Comparison of ENCODE assay signal across 8 mouse cellular contexts in genomic region chr7:16313481-16314220, GRCm38 (mm10). TPM values are rescaled to one million over a fixed set of nuclear protein-coding genes. Genes with fewer than 3 reads are reported as not detected.
DNase-seq lines count a peak whose midpoint lies in the region; ATAC-seq and TF ChIP-seq lines count a peak whose summit lies in the region.

No protein-coding gene starts in this region.

- H3K4me1 ChIP-seq in heart, embryonic 12.5 days (replicated peaks), result peaks cover 49% of the 10 kb centered on the region
- peaks cover 40% of the 10 kb centered on the region for H3K4me1 ChIP-seq in kidney, embryonic 16.5 days (ENCODE audit: insufficient read depth, low read length)
- H3K4me1 ChIP-seq in liver, embryonic 14.5 days (replicated peaks; ENCODE audit: control insufficient read depth in 2 of 2, insufficient read depth in 2 of 2, low read length in 1 of 2), result peaks cover 40 to 42% of the 10 kb centered on the region in 2 experiments
- peaks cover 54% of the 10 kb centered on the region for H3K4me1 ChIP-seq in stomach, embryonic 15.5 days

- ATAC-seq in erythroblast, adult 5-6 weeks (replicated peaks; ENCODE audit: low FRiP score, poor library complexity, severe bottlenecking), result peak; percentile 52
- ATAC-seq in heart, embryonic 12.5 days (ENCODE audit: insufficient number of reproducible peaks, low FRiP score), result peak; percentile 72
- peak; percentile 66 for ATAC-seq in kidney, embryonic 16.5 days (ENCODE audit: low FRiP score, low TSS enrichment)
- ATAC-seq in liver, embryonic 14.5 days (ENCODE audit: insufficient read depth), result peak; percentile 74
- ATAC-seq in stomach, embryonic 15.5 days (ENCODE audit: insufficient read depth, low FRiP score, low read depth), result peak; percentile 72

- H3K27ac ChIP-seq in heart, embryonic 12.5 days (ENCODE audit: poor library complexity, severe bottlenecking), result peak overlapping the region; percentile 100
- peak overlapping the region; percentile 97 for H3K27ac ChIP-seq in kidney, embryonic 16.5 days (ENCODE audit: low read length)
- H3K27ac ChIP-seq in liver, embryonic 14.5 days, result peak overlapping the region; percentile 91
- H3K27ac ChIP-seq in stomach, embryonic 15.5 days, result peak overlapping the region; percentile 97

- peak overlapping the region; percentile 98 for H3K4me2 ChIP-seq in heart, embryonic 12.5 days
- H3K4me2 ChIP-seq in kidney, embryonic 16.5 days (replicated peaks; ENCODE audit: low read depth, low read length), result peak overlapping the region; percentile 100
- peak overlapping the region; percentile 99 for H3K4me2 ChIP-seq in liver, embryonic 14.5 days (ENCODE audit: low read depth)
- H3K4me2 ChIP-seq in stomach, embryonic 15.5 days, result peak overlapping the region; percentile 99

- peak; percentile 86 for DNase-seq in CD4-positive helper T cell, adult 2 months (ENCODE audit: low read depth, low spot score)
- DNase-seq in brain, adult 2 months (ENCODE audit: low read depth, low spot score), result peak; percentile 86
- peak in 1 of 3 experiments; percentile 70 for DNase-seq in liver, embryonic 14.5 days (ENCODE audit: low read depth in 3 of 3, low spot score in 3 of 3)
- peak; percentile 83 to 84 for DNase-seq in natural killer cell, adult 2 months (ENCODE audit: low spot score in 2 of 2)

- TF ChIP-seq CTCF in liver, embryonic 14.5 days (IDR thresholded peaks at IDR 0.05; ENCODE audit: low read depth), result peak; percentile 35; the same call in 1 of the 2 replicates

- under 1% methylated on average over 64 of the region's 66 CpGs for WGBS in heart, embryonic 12.5 days
- 0% methylated on average over 53 of the region's 66 CpGs for WGBS in kidney, embryonic 16.5 days
- 0% methylated on average over 66 of the region's 66 CpGs for WGBS in liver, embryonic 14.5 days (ENCODE audit: insufficient replicate concordance)
- 1% methylated on average over 65 of the region's 66 CpGs for WGBS in stomach, embryonic 15.5 days

- H3K4me3 ChIP-seq in heart, embryonic 12.5 days, result peak overlapping the region; percentile 76
- H3K4me3 ChIP-seq in kidney, embryonic 16.5 days (ENCODE audit: low read length), result peak overlapping the region; percentile 89
- H3K4me3 ChIP-seq in liver, embryonic 14.5 days (ENCODE audit: insufficient read depth in 1 of 2, low read depth in 2 of 2, low read length in 2 of 2), result peak overlapping the region; percentile 89 to 92
- peak overlapping the region; percentile 74 for H3K4me3 ChIP-seq in stomach, embryonic 15.5 days (replicated peaks)

- no peak; the same call in 1 of the 2 replicates for TF ChIP-seq EP300 in liver, embryonic 14.5 days (IDR thresholded peaks at IDR 0.05; ENCODE audit: low read depth)

- no peaks in the 10 kb centered on the region for H3K9me3 ChIP-seq in heart, embryonic 12.5 days (replicated peaks)
- H3K9me3 ChIP-seq in kidney, embryonic 16.5 days (ENCODE audit: low read length), result no peaks in the 10 kb centered on the region
- H3K9me3 ChIP-seq in liver, embryonic 14.5 days (ENCODE audit: control insufficient read depth, low read length), result no peaks in the 10 kb centered on the region
- H3K9me3 ChIP-seq in stomach, embryonic 15.5 days, result no peaks in the 10 kb centered on the region

- H3K36me3 ChIP-seq in heart, embryonic 12.5 days, result peaks cover 17% of the 10 kb centered on the region
- H3K36me3 ChIP-seq in kidney, embryonic 16.5 days (ENCODE audit: insufficient read depth, low read length), result no peaks in the 10 kb centered on the region
- no peaks in the 10 kb centered on the region; the same call in 1 of the 2 replicates for H3K36me3 ChIP-seq in liver, embryonic 14.5 days (replicated peaks; ENCODE audit: control insufficient read depth, insufficient read depth, low read depth)
- no peaks in the 10 kb centered on the region for H3K36me3 ChIP-seq in stomach, embryonic 15.5 days

- peak overlapping the region; percentile 96 for H3K9ac ChIP-seq in heart, embryonic 12.5 days
- peak overlapping the region; percentile 93 for H3K9ac ChIP-seq in kidney, embryonic 16.5 days (replicated peaks; ENCODE audit: low read length)
- H3K9ac ChIP-seq in liver, embryonic 14.5 days (replicated peaks), result peak overlapping the region; percentile 98
- H3K9ac ChIP-seq in stomach, embryonic 15.5 days, result peak overlapping the region; percentile 82

- no peaks in the 10 kb centered on the region for H3K27me3 ChIP-seq in heart, embryonic 12.5 days (replicated peaks)
- H3K27me3 ChIP-seq in kidney, embryonic 16.5 days (ENCODE audit: insufficient read depth, low read length), result no peaks in the 10 kb centered on the region
- peaks cover 10% of the 10 kb centered on the region for H3K27me3 ChIP-seq in liver, embryonic 14.5 days (ENCODE audit: control insufficient read depth, insufficient read depth, low read length)
- no peaks in the 10 kb centered on the region for H3K27me3 ChIP-seq in stomach, embryonic 15.5 days (replicated peaks)

RNA-seq across cellular contexts. Expression of gene Bbc3, which starts 5.5 kb away (rescaled TPM):
- total RNA-seq in erythroblast, adult 5-6 weeks (2015; ENCODE audit: low replicate concordance), result 2.3 TPM in 1 of 2 replicates, not detected in the other
- total RNA-seq in erythroblast, adult 5-6 weeks (2017; ENCODE audit: low replicate concordance), result 1.5 and 7.5 TPM in 2 replicates
- polyA plus RNA-seq in heart, embryonic 12.5 days (2016; fragmentation: Nextera tagmentation; extraction: Ambion mirVana), result 9.8 and 10.4 TPM in 2 replicates
- polyA plus RNA-seq in kidney, embryonic 16.5 days (2015; fragmentation: Nextera tagmentation; extraction: Ambion mirVana), result 12.6 and 14.2 TPM in 2 replicates
- polyA plus RNA-seq in liver, embryonic 14.5 days (2012; rRNA removed), result 3.2 and 3.8 TPM in 2 replicates
- 2.0 and 3.3 TPM in 2 replicates for polyA plus RNA-seq in liver, embryonic 14.5 days (2014; fragmentation: Nextera tagmentation; extraction: Ambion mirVana)
- polyA plus RNA-seq in stomach, embryonic 15.5 days (2015; fragmentation: Nextera tagmentation; extraction: Ambion mirVana), result 6.7 and 7.4 TPM in 2 replicates

RNA-seq across cellular contexts. Expression of gene Ccdc9, which starts 27.1 kb away (rescaled TPM):
- 2.5 and 9.4 TPM in 2 replicates for total RNA-seq in erythroblast, adult 5-6 weeks (2015; ENCODE audit: low replicate concordance)
- 17.7 and 30.0 TPM in 2 replicates for total RNA-seq in erythroblast, adult 5-6 weeks (2017; ENCODE audit: low replicate concordance)
- polyA plus RNA-seq in heart, embryonic 12.5 days (2016; fragmentation: Nextera tagmentation; extraction: Ambion mirVana), result 24.3 and 31.2 TPM in 2 replicates
- 30.9 and 31.2 TPM in 2 replicates for polyA plus RNA-seq in kidney, embryonic 16.5 days (2015; fragmentation: Nextera tagmentation; extraction: Ambion mirVana)
- polyA plus RNA-seq in liver, embryonic 14.5 days (2012; rRNA removed), result 15.9 and 24.7 TPM in 2 replicates
- 4.2 and 7.6 TPM in 2 replicates for polyA plus RNA-seq in liver, embryonic 14.5 days (2014; fragmentation: Nextera tagmentation; extraction: Ambion mirVana)
- polyA plus RNA-seq in stomach, embryonic 15.5 days (2015; fragmentation: Nextera tagmentation; extraction: Ambion mirVana), result 26.7 and 27.0 TPM in 2 replicates

RNA-seq across cellular contexts. Expression of gene Inafm1, which starts 40.2 kb away (rescaled TPM):
- not detected in 2 replicates for total RNA-seq in erythroblast, adult 5-6 weeks (2015; ENCODE audit: low replicate concordance)
- 2.0 and 4.3 TPM in 2 replicates for total RNA-seq in erythroblast, adult 5-6 weeks (2017; ENCODE audit: low replicate concordance)
- 11.0 and 12.1 TPM in 2 replicates for polyA plus RNA-seq in heart, embryonic 12.5 days (2016; fragmentation: Nextera tagmentation; extraction: Ambion mirVana)
- polyA plus RNA-seq in kidney, embryonic 16.5 days (2015; fragmentation: Nextera tagmentation; extraction: Ambion mirVana), result 16.4 and 19.7 TPM in 2 replicates
- 7.9 and 8.3 TPM in 2 replicates for polyA plus RNA-seq in liver, embryonic 14.5 days (2012; rRNA removed)
- 3.5 and 4.0 TPM in 2 replicates for polyA plus RNA-seq in liver, embryonic 14.5 days (2014; fragmentation: Nextera tagmentation; extraction: Ambion mirVana)
- polyA plus RNA-seq in stomach, embryonic 15.5 days (2015; fragmentation: Nextera tagmentation; extraction: Ambion mirVana), result 20.5 and 21.1 TPM in 2 replicates

RNA-seq across cellular contexts. Expression of gene C5ar1, which starts 54.3 kb away (rescaled TPM):
- 7.7 and 15.7 TPM in 2 replicates for total RNA-seq in erythroblast, adult 5-6 weeks (2015; ENCODE audit: low replicate concordance)
- total RNA-seq in erythroblast, adult 5-6 weeks (2017; ENCODE audit: low replicate concordance), result 2.6 and 7.1 TPM in 2 replicates
- polyA plus RNA-seq in heart, embryonic 12.5 days (2016; fragmentation: Nextera tagmentation; extraction: Ambion mirVana), result 1.1 and 1.8 TPM in 2 replicates
- polyA plus RNA-seq in kidney, embryonic 16.5 days (2015; fragmentation: Nextera tagmentation; extraction: Ambion mirVana), result 2.7 and 2.8 TPM in 2 replicates
- polyA plus RNA-seq in liver, embryonic 14.5 days (2012; rRNA removed), result 0.95 and 1.1 TPM in 2 replicates
- polyA plus RNA-seq in liver, embryonic 14.5 days (2014; fragmentation: Nextera tagmentation; extraction: Ambion mirVana), result 1.1 and 1.9 TPM in 2 replicates
- 3.7 and 4.1 TPM in 2 replicates for polyA plus RNA-seq in stomach, embryonic 15.5 days (2015; fragmentation: Nextera tagmentation; extraction: Ambion mirVana)
